Mouse (Mus musculus): Measurements from ENCODE around the gene Mbd3. TPM values are rescaled to one million over a fixed set of nuclear protein-coding genes. Genes with fewer than 3 reads are reported as not detected.

The Mbd3 gene
- polyA plus RNA-seq, 1 experiment, result not detected

DNA sequence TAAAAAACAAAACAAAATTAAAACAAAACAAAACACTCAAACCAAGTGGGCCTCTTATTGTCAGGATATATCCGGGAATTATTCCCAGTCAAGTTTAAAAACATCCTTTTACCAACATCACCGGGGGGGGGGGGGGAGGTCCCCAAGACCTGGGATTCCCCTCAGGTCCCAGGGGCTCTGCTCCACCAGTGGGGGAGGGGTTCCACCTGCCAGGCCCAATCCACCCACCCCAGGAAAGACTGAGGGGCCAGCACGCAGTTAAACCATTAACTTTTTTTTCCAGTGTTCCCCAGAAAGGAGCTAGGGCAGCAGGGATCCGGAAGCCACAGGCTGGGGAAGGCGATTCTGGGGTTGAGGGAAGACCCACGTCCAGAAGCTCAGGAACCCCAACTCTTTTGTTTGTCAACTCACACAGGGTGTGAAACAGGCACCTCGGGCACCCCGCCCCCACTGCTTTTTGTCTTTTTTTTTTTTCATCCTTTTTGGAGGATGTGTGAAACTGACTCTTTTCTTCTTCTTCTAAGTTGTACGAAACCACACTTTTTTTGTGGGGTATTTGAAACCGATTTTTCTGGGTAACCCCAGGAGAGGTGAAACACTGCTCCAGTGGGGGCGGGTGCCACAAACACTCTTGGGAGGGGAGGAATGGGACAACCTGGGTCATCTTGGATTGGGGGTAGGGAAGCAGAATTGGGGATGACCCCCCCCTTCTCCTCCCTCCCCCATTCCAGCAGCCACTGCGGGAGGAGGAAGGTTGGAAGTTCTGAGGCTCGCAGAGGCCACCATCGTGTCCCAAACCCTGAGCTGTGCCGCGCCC is 32.4 kb upstream of the Mbd3 start:
- Histone ChIP-seq H3K27ac (ENCODE audit: insufficient read depth, low read depth, low read length) (no peak overlapping the region), H3K4me1 (ENCODE audit: control insufficient read depth, insufficient read depth, low read length) (peaks cover 29% of the 10 kb centered on the region), H3K4me3 (ENCODE audit: insufficient read depth, low read depth, low read length) (peak overlapping the region; percentile 5; the same call in 1 of the 2 replicates)
- TF ChIP-seq CTCF (IDR thresholded peaks at IDR 0.05; ENCODE audit: insufficient read depth, low read depth, low read length) (no peak), POLR2A (IDR thresholded peaks at IDR 0.05; ENCODE audit: insufficient read depth, low read depth, low read length) (no peak)
- 18% methylated on average over 16 of the region's 16 CpGs for WGBS

GRCm38 (mm10) chr10:80430375-80430980 is 31.1 kb upstream of the Mbd3 start:
- WGBS, result 59% methylated on average over 8 of the region's 8 CpGs
- H3K27ac ChIP-seq (ENCODE audit: insufficient read depth, low read depth, low read length), result no peak overlapping the region

GRCm38 (mm10) chr10:80429800-80430199 is 30.4 kb upstream of the Mbd3 start:
- WGBS, result 74% methylated on average over 8 of the region's 8 CpGs
- peaks cover 16% of the 10 kb centered on the region for H3K4me1 ChIP-seq (ENCODE audit: control insufficient read depth, insufficient read depth, low read length)
- TF ChIP-seq CTCF (IDR thresholded peaks at IDR 0.05; ENCODE audit: insufficient read depth, low read depth, low read length) (no peak), POLR2A (IDR thresholded peaks at IDR 0.05; ENCODE audit: insufficient read depth, low read depth, low read length) (no peak)

More at GRCm38 (mm10) chr10:80430375-80430980, 31.1 kb upstream of the Mbd3 start:
- Histone ChIP-seq H3K4me1 (ENCODE audit: control insufficient read depth, insufficient read depth, low read length) (peaks cover 19% of the 10 kb centered on the region), H3K4me3 (ENCODE audit: insufficient read depth, low read depth, low read length) (no peak overlapping the region)
- TF ChIP-seq CTCF (IDR thresholded peaks at IDR 0.05; ENCODE audit: insufficient read depth, low read depth, low read length) (no peak), POLR2A (IDR thresholded peaks at IDR 0.05; ENCODE audit: insufficient read depth, low read depth, low read length) (no peak)

GRCm38 (mm10) chr10:80425041-80425440 is 25.7 kb upstream of the Mbd3 start:
- TF ChIP-seq POLR2A (IDR thresholded peaks at IDR 0.05; ENCODE audit: insufficient read depth, low read depth, low read length) (no peak), CTCF (IDR thresholded peaks at IDR 0.05; ENCODE audit: insufficient read depth, low read depth, low read length) (no peak)
- Histone ChIP-seq H3K4me3 (ENCODE audit: insufficient read depth, low read depth, low read length) (no peak overlapping the region), H3K4me1 (ENCODE audit: control insufficient read depth, insufficient read depth, low read length) (no peaks in the 10 kb centered on the region), H3K27ac (ENCODE audit: insufficient read depth, low read depth, low read length) (no peak overlapping the region)
- 95% methylated on average over 3 of the region's 3 CpGs for WGBS

More at GRCm38 (mm10) chr10:80429800-80430199, 30.4 kb upstream of the Mbd3 start:
- Histone ChIP-seq H3K4me3 (ENCODE audit: insufficient read depth, low read depth, low read length) (no peak overlapping the region), H3K27ac (ENCODE audit: insufficient read depth, low read depth, low read length) (no peak overlapping the region)

DNA sequence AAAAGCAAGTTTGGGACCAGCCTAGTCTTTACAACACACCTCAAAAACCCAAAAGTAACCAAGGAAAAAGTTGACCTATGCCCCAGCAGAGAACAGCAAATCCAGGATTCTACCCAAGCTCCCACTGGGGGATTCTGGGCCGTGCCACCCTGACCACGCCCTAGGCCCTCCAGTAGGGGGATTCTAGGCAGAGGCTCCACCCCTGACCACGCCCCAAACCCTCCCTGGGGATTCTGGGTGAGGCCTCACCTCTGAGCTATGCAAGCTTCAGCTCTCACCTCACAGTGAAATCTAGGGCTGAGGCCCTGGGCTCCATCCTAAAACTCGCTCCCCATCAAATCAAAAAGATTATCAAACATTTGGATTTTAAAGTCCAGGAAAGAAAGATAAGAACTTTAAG is 24.2 kb upstream of the Mbd3 start:
- Histone ChIP-seq H3K4me3 (ENCODE audit: insufficient read depth, low read depth, low read length) (no peak overlapping the region), H3K27ac (ENCODE audit: insufficient read depth, low read depth, low read length) (no peak overlapping the region), H3K4me1 (ENCODE audit: control insufficient read depth, insufficient read depth, low read length) (0 out of 2 replicates have a peak, but pooled peaks cover 3% of the 10 kb centered on the region)
- TF ChIP-seq CTCF (IDR thresholded peaks at IDR 0.05; ENCODE audit: insufficient read depth, low read depth, low read length), result no peak
- TF ChIP-seq POLR2A (IDR thresholded peaks at IDR 0.05; ENCODE audit: insufficient read depth, low read depth, low read length), result no peak
- WGBS, result 65% methylated on average over 4 of the region's 4 CpGs

- Histone ChIP-seq H3K4me1 (ENCODE audit: control insufficient read depth, insufficient read depth, low read length) (0 out of 2 replicates have a peak, but pooled peaks cover 3% of the 10 kb centered on the region), H3K27ac (ENCODE audit: insufficient read depth, low read depth, low read length) (no peak overlapping the region)
- WGBS, result 74% methylated on average over 9 of the region's 9 CpGs
Observed at GRCm38 (mm10) chr10:80421651-80422472, 22.5 kb upstream of the Mbd3 start.

GRCm38 (mm10) chr10:80421208-80421607 is 21.9 kb upstream of the Mbd3 start:
- TF ChIP-seq CTCF (IDR thresholded peaks at IDR 0.05; ENCODE audit: insufficient read depth, low read depth, low read length) (no peak), POLR2A (IDR thresholded peaks at IDR 0.05; ENCODE audit: insufficient read depth, low read depth, low read length) (no peak)
- 94% methylated on average over 8 of the region's 8 CpGs for WGBS
- Histone ChIP-seq H3K4me1 (ENCODE audit: control insufficient read depth, insufficient read depth, low read length) (0 out of 2 replicates have a peak, but pooled peaks cover 3% of the 10 kb centered on the region), H3K27ac (ENCODE audit: insufficient read depth, low read depth, low read length) (no peak overlapping the region), H3K4me3 (ENCODE audit: insufficient read depth, low read depth, low read length) (no peak overlapping the region)

More at GRCm38 (mm10) chr10:80421651-80422472, 22.5 kb upstream of the Mbd3 start:
- TF ChIP-seq POLR2A (IDR thresholded peaks at IDR 0.05; ENCODE audit: insufficient read depth, low read depth, low read length) (no peak), CTCF (IDR thresholded peaks at IDR 0.05; ENCODE audit: insufficient read depth, low read depth, low read length) (no peak)
- H3K4me3 ChIP-seq (ENCODE audit: insufficient read depth, low read depth, low read length), result no peak overlapping the region

- Histone ChIP-seq H3K4me1 (ENCODE audit: control insufficient read depth, insufficient read depth, low read length) (0 out of 2 replicates have a peak, but pooled peaks cover 3% of the 10 kb centered on the region), H3K27ac (ENCODE audit: insufficient read depth, low read depth, low read length) (no peak overlapping the region), H3K4me3 (ENCODE audit: insufficient read depth, low read depth, low read length) (no peak overlapping the region)
- WGBS, result 90% methylated on average over 10 of the region's 10 CpGs
- no peak for TF ChIP-seq CTCF (IDR thresholded peaks at IDR 0.05; ENCODE audit: insufficient read depth, low read depth, low read length)
- TF ChIP-seq POLR2A (IDR thresholded peaks at IDR 0.05; ENCODE audit: insufficient read depth, low read depth, low read length), result no peak
Observed at GRCm38 (mm10) chr10:80420729-80421128, 21.4 kb upstream of the Mbd3 start.
